ENCODE assay signal across 8 mouse cellular contexts in the genomic region with DNA sequence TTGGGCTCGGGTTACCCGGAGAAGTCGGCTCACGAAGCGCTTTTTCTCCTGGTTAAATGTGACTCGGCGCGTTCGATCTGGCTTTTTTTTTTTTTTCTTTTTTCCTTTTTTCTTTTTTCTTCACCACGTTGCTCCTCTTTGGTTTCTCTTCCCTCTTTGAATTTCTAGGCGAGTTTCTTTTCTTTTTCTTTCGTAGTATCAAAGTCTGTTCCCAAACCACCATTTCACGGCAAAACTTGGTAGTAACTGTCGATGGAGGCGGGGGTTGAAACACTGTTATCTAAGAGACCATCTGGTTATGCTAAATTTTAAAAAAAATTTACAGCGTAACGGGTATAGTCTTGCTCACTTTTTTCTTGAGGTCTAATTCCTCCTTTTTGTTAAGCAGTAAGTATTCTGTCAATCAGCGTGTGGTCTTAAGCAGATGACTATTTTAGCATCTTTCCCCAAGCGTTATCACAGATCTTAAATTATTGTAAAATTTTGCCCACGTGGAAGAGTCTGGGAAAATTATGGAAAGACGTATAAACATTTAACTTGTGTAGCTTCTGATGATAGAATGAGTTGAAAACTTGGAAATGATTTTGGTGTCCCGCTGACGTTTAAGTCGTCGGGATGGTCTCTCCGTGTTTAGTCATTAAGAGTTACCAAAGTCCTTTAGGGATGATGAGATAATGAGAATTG. TPM values are rescaled to one million over a fixed set of nuclear protein-coding genes. Genes with fewer than 3 reads are reported as not detected.
DNase-seq lines count a peak whose midpoint lies in the region; ATAC-seq and TF ChIP-seq lines count a peak whose summit lies in the region.

No protein-coding gene starts in this region.

- H3K4me3 ChIP-seq in kidney, embryonic 16.5 days (ENCODE audit: low read length) = peak overlapping the region; percentile 80
- peak overlapping the region; percentile 68 for H3K4me3 ChIP-seq in bone marrow, adult 2 months (replicated peaks; ENCODE audit: control insufficient read depth, low read depth, low read length)

- H3K27ac ChIP-seq in kidney, embryonic 16.5 days (ENCODE audit: low read length) = peak overlapping the region; percentile 93
- H3K27ac ChIP-seq in bone marrow, adult 2 months (ENCODE audit: control insufficient read depth, insufficient read depth, low read depth, low read length, poor library complexity) = peak overlapping the region; percentile 100

- no peaks in the 10 kb centered on the region for H3K27me3 ChIP-seq in kidney, embryonic 16.5 days (ENCODE audit: insufficient read depth, low read length)

- WGBS in kidney, embryonic 16.5 days = 1% methylated on average over 26 of the region's 26 CpGs
- 1% methylated on average over 26 of the region's 26 CpGs for WGBS in bone marrow, adult 2 months

- H3K36me3 ChIP-seq in kidney, embryonic 16.5 days (ENCODE audit: insufficient read depth, low read length) = no peaks in the 10 kb centered on the region

- no peak for TF ChIP-seq CTCF in bone marrow, adult 2 months (IDR thresholded peaks at IDR 0.05; ENCODE audit: control insufficient read depth, insufficient read depth, low read length)

- ATAC-seq in kidney, embryonic 16.5 days (ENCODE audit: low FRiP score, low TSS enrichment) = no peak
- ATAC-seq in hematopoietic stem cell, adult 5-6 weeks (replicated peaks in 1 of 2; ENCODE audit: insufficient read depth in 1 of 2, low FRiP score in 2 of 2, low TSS enrichment in 1 of 2, low read depth in 1 of 2, poor library complexity in 2 of 2, severe bottlenecking in 2 of 2) = peak; percentile 15 to 24; a peak in 1 of 4 replicates
- peak; percentile 47; the same call in 1 of the 2 replicates for ATAC-seq in megakaryocyte-erythroid progenitor cell, adult 5-6 weeks (replicated peaks; ENCODE audit: low FRiP score, low TSS enrichment, poor library complexity, severe bottlenecking)

- no peak for DNase-seq in kidney, postnatal 14 days
- DNase-seq in cerebellum, postnatal 25 days = no peak
- DNase-seq in spleen, adult 18-20 months = no peak
- no peak for DNase-seq in urinary bladder, postnatal 36 days (ENCODE audit: low spot score in 2 of 2)

- TF ChIP-seq POLR2A in bone marrow, adult 2 months (IDR thresholded peaks at IDR 0.05; ENCODE audit: borderline replicate concordance, control insufficient read depth, low read depth, low read length) = no peak

- peaks cover 19% of the 10 kb centered on the region for H3K4me1 ChIP-seq in kidney, embryonic 16.5 days (ENCODE audit: insufficient read depth, low read length)
- H3K4me1 ChIP-seq in bone marrow, adult 2 months (ENCODE audit: control insufficient read depth, insufficient read depth, low read length) = no peaks in the 10 kb centered on the region; the same call in 1 of the 2 replicates

- peak overlapping the region; percentile 82 for H3K9ac ChIP-seq in kidney, embryonic 16.5 days (replicated peaks; ENCODE audit: low read length)

- peak overlapping the region; percentile 79 for H3K4me2 ChIP-seq in kidney, embryonic 16.5 days (replicated peaks; ENCODE audit: low read depth, low read length)

- no peaks in the 10 kb centered on the region for H3K9me3 ChIP-seq in kidney, embryonic 16.5 days (ENCODE audit: low read length)

RNA-seq across cellular contexts. Expression of gene Btaf1, which starts 0.8 kb away (rescaled TPM):
- polyA plus RNA-seq in kidney, embryonic 16.5 days (2015; fragmentation: Nextera tagmentation; extraction: Ambion mirVana) = 10.4 and 11.1 TPM in 2 replicates
- polyA plus RNA-seq in bone marrow, adult 2 months (2011; ENCODE audit: insufficient read depth, insufficient read length, low replicate concordance, missing spikeins) = 11.1 and 11.4 TPM in 2 replicates
- total RNA-seq in hematopoietic stem cell, adult 5-6 weeks (2017) = 54.2 and 85.2 TPM in 2 replicates
- 68.1 and 86.4 TPM in 2 replicates for total RNA-seq in megakaryocyte-erythroid progenitor cell, adult 5-6 weeks (2014; fragmentation: Nextera tagmentation)
- 131 and 145 TPM in 2 replicates for total RNA-seq in megakaryocyte-erythroid progenitor cell, adult 5-6 weeks (2017)

RNA-seq across cellular contexts. Expression of gene Fgfbp3, which starts 7.3 kb away (rescaled TPM):
- 5.7 and 5.8 TPM in 2 replicates for polyA plus RNA-seq in kidney, embryonic 16.5 days (2015; fragmentation: Nextera tagmentation; extraction: Ambion mirVana)
- polyA plus RNA-seq in bone marrow, adult 2 months (2011; ENCODE audit: insufficient read depth, insufficient read length, low replicate concordance, missing spikeins) = not detected in 2 replicates
- 2.7 and 4.6 TPM in 2 replicates for total RNA-seq in hematopoietic stem cell, adult 5-6 weeks (2017)
- 4.0 and 5.2 TPM in 2 replicates for total RNA-seq in megakaryocyte-erythroid progenitor cell, adult 5-6 weeks (2014; fragmentation: Nextera tagmentation)
- 6.0 and 10.6 TPM in 2 replicates for total RNA-seq in megakaryocyte-erythroid progenitor cell, adult 5-6 weeks (2017)
